Mouse (Mus musculus) embryonic facial prominence, embryonic 13.5 days (tissue): ENCODE data around the gene Hinfp. TPM values are rescaled to one million over a fixed set of nuclear protein-coding genes. Genes with fewer than 3 reads are reported as not detected.

Experiments used
- ATAC-seq: fragments of 200-750 bp; cut with Nextera tagmentation; 2 replicates; pipeline ENCODE4 v1.8.0; 2017; ENCODE audit warnings: low read depth; ENCODE audit not compliant: insufficient number of reproducible peaks, insufficient read depth, low FRiP score, low TSS enrichment
- H3K27ac ChIP-seq: fragments of 300-500 bp; sonication (generic); 2 replicates; pipeline ENCODE4 v1.5.1; 2015; ENCODE audit warnings: moderate library complexity, mild to moderate bottlenecking, inconsistent platforms
- H3K27me3 ChIP-seq: fragments of 300-500 bp; sonication (generic); 2 replicates; pipeline ENCODE4 v1.6.1; 2015; ENCODE audit warnings: mild to moderate bottlenecking, inconsistent platforms
- H3K36me3 ChIP-seq: fragments of 300-500 bp; sonication (generic); 2 replicates; pipeline ENCODE4 v1.6.1; 2015; ENCODE audit warnings: mild to moderate bottlenecking, inconsistent platforms
- H3K4me1 ChIP-seq: fragments of 300-500 bp; sonication (generic); 2 replicates; pipeline ENCODE4 v1.6.1; 2015; ENCODE audit warnings: inconsistent platforms
- H3K4me2 ChIP-seq: fragments of 300-500 bp; sonication (generic); 2 replicates; pipeline ENCODE4 v1.6.1; 2015; ENCODE audit warnings: moderate library complexity, mild to moderate bottlenecking, inconsistent platforms
- H3K4me3 ChIP-seq: fragments of 300-500 bp; sonication (generic); 2 replicates; pipeline ENCODE4 v1.5.1; 2015; ENCODE audit warnings: mild to moderate bottlenecking, inconsistent platforms
- H3K9ac ChIP-seq: fragments of 300-500 bp; sonication (generic); 2 replicates; pipeline ENCODE4 v1.6.1; 2015; ENCODE audit warnings: mild to moderate bottlenecking, inconsistent platforms
- H3K9me3 ChIP-seq: fragments of 300-500 bp; sonication (generic); 2 replicates; pipeline ENCODE4 v1.6.1; 2016; ENCODE audit warnings: inconsistent platforms
- WGBS: fragments of 180-500 bp; shearing (Covaris S2); methylation state at CpG from one replicate; pipeline ENCODE4 v1.1.7; 2015; ENCODE audit warnings: mixed read lengths; 5-methylcytosine and 5-hydroxymethylcytosine counted together
- polyA plus RNA-seq: library from polyadenylated mRNA; unstranded; fragments of >200 nt; fragmentation: Nextera tagmentation; extraction: Ambion mirVana; gene quantifications from 2 replicates; pipeline ENCODE4 v1.2.1, GENCODE M21; 2015

Gene Hinfp
- polyA plus RNA-seq, 1 experiment from 2014 or later: 30.6 TPM

DNA sequence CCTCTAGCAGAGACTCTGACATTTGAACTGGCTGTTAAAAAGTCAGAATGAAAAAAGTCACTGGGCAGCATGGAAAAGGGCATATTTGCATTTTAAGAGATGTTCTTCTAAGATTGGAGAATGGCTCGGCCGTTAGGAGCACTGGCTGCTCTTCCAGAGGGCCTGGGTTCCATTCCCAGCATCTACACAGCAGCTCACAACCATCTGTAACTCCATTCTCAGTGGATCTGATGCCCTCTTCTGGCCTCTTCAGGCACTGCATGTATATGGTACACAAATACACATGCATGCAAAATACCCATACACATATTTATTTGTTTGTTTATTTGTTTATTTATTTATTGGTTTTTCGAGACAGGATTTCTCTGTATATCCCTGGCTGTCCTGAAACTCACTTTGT, 36.4 kb downstream of the Hinfp start:
- WGBS: 79% methylated on average over 3 of the region's 3 CpGs
- H3K27ac ChIP-seq: no peak overlapping the region
- no peak overlapping the region for H3K4me3 ChIP-seq
- H3K9ac ChIP-seq: no peak overlapping the region
- H3K4me2 ChIP-seq: no peak overlapping the region
- no peaks in the 10 kb centered on the region for H3K36me3 ChIP-seq
- 0 out of 2 replicates have a peak, but pooled peaks cover 3% of the 10 kb centered on the region for H3K27me3 ChIP-seq
- no peak for ATAC-seq
- H3K4me1 ChIP-seq: peaks cover 15% of the 10 kb centered on the region
- H3K9me3 ChIP-seq: no peaks in the 10 kb centered on the region

DNA sequence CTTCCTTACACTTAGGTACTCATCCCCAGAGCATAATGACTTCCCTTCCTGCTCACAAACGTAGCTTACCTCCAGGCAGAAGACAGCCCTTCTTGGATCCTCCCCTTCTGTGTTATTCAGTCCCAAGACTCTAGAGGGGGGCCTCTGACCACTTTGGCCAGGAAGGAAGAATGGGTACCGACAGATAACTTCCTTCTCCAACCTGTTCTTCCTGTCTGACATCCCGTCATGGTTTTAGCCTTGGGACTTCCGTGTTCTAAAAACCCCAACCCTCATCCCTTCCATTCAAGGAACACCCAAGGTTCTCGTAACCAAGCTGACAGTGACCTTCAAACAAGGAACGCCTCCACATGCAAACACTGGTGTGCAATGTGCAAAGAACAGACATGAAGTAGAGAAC, 37.0 kb downstream of the Hinfp start, which contains the start of gene Nlrx1:
Gene Nlrx1 (minus strand): TSS at position 168 of the 400 bp plus-strand sequence.
- H3K9ac ChIP-seq: peak within 1 kb of the TSS; percentile 93
- H3K36me3 ChIP-seq: peaks cover 5% of the 10 kb centered on the region
- peak within 1 kb of the TSS; percentile 87 for H3K4me2 ChIP-seq
- ATAC-seq: no peak
- no peaks in the 10 kb centered on the region for H3K9me3 ChIP-seq
- H3K4me1 ChIP-seq: peaks cover 15% of the 10 kb centered on the region
- WGBS: 71% methylated on average over 6 of the region's 6 CpGs
- H3K27ac ChIP-seq: peak within 1 kb of the TSS; percentile 84
- H3K4me3 ChIP-seq: peak within 1 kb of the TSS; percentile 56
- 0 out of 2 replicates have a peak, but pooled peaks cover under 1% of the 10 kb centered on the region for H3K27me3 ChIP-seq

DNA sequence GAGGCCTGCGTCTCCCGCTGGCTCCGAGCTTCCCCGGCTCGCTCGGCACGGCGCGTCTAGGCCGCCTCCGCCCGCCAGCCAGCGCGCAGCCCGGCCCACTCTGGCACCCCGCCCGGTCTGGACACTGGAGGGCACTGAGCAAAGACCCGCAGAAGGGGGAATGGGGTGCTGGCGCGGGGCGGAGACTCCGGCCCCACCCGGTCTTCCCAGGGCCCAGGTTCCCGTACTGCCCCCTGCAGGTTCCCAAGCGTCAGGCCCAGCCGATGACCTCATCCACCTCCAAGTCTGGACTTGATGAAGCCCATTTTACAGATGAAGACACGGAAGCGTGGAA, 37.5 kb downstream of the Hinfp start:
- H3K4me3 ChIP-seq: peak overlapping the region; percentile 56
- H3K9me3 ChIP-seq: no peaks in the 10 kb centered on the region
- ATAC-seq: peak; percentile 80
- peak overlapping the region; percentile 93 for H3K9ac ChIP-seq
- H3K27ac ChIP-seq: peak overlapping the region; percentile 84
- peaks cover 7% of the 10 kb centered on the region for H3K36me3 ChIP-seq
- 4% methylated on average over 28 of the region's 28 CpGs for WGBS
- no peaks in the 10 kb centered on the region for H3K27me3 ChIP-seq
- peak overlapping the region; percentile 87 for H3K4me2 ChIP-seq
- peaks cover 15% of the 10 kb centered on the region for H3K4me1 ChIP-seq

DNA sequence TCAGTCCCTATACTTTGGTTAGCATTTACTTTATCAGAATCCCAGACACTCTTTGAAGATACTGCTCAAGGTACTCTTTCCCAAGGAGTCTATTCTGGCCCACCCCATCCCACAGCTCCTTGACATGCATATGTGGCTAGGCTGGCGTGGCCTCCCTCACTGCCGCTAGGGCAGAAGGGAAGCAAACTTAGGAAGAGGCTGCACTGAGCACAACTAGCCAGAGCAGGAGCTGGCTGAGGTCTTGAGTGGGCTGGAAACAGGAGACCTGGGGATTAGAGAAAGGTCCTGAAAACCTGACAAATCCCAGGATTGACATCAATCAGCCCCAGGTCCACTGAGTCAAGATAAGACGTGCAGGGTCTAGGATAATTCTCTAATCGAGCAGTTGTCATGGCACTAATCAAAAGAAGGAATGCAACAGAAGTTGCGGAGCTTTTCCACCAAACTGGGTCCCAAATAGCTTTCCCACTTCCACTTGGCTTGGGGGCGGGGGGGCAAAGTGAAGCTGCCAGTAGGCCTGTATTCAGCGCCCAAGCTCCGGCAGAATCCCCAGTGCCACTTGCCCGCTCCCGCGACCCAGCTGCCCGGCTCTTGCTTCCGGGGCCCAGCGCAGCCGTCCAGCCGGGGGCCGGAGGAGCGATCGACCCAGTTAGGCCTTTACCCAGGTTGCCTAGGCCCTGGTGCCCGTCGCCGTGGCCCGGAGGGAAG, 38.0 kb downstream of the Hinfp start:
- Histone ChIP-seq H3K36me3 (peaks cover 7% of the 10 kb centered on the region), H3K4me3 (peak overlapping the region; percentile 56), H3K9ac (peak overlapping the region; percentile 93), H3K4me2 (peak overlapping the region; percentile 87), H3K4me1 (peaks cover 15% of the 10 kb centered on the region), H3K27ac (peak overlapping the region; percentile 84), H3K9me3 (no peaks in the 10 kb centered on the region), H3K27me3 (no peaks in the 10 kb centered on the region)
- WGBS: 8% methylated on average over 19 of the region's 23 CpGs
- no peak; the same call in 1 of the 2 replicates for ATAC-seq

DNA sequence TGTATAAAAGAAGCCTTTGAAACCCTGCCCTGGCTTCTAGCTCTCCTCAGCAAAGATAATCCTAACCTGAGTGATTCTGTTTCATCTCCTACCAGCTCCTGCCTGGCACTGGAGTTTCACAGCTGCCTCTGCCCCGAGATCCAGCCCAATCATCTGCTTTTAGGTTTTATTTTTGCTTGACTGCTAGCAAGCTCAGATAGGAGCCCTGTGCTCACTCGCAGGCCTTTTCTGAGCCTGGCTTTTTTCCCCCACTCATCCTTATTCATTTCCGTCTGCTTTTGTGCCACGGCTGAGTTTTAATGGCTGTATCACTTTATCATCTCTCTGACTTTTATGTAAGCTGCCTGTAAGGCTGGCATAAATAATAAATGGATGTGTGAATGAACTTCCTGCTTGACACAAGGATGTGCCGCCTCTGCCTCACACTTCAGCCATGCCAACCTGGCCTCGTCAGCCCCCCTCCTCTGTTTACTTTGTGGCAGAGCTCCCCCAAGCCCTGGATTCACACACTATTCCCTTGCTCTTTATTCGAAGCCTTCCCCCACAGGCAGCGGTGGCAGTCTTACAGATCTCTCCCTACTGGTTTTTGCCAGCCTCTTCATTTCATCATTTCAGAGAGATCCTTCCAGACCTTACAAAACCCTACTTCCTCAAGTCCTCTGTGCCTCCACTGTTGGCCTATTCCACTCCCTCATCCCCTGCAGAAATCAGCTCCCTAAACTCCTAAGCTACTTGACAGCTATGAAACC, 38.8 kb downstream of the Hinfp start:
- H3K4me3 ChIP-seq: peak overlapping the region; percentile 56
- peak overlapping the region; percentile 84 for H3K27ac ChIP-seq

DNA sequence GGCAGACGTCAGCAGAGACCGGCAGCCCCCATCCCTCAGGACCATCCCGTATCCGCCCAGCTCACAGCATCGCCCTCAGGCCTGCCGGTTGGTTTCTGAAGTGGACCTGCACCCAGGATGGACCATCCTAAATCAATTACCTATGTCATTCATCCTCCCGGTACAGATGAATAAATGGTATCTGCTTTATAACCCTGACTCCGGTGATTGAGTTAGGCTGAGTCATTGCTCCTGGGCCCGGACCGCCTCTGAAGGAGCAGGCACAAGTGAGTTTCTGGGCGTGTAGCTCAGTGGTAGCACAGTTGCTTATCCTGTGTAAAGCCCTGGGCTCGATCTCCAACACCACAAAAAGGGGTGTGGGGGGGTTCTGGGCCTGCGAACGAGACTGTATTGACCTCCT, 44.1 kb downstream of the Hinfp start:
- Histone ChIP-seq H3K9me3 (no peaks in the 10 kb centered on the region), H3K36me3 (peaks cover 13% of the 10 kb centered on the region), H3K4me1 (no peaks in the 10 kb centered on the region), H3K4me2 (no peak overlapping the region), H3K4me3 (no peak overlapping the region), H3K27ac (no peak overlapping the region), H3K9ac (no peak overlapping the region), H3K27me3 (no peaks in the 10 kb centered on the region)
- 78% methylated on average over 14 of the region's 14 CpGs for WGBS
- no peak for ATAC-seq

More for the DNA sequence above, 38.8 kb downstream of the Hinfp start:
- Histone ChIP-seq H3K4me2 (peak overlapping the region; percentile 87), H3K36me3 (peaks cover 10% of the 10 kb centered on the region), H3K9ac (peak overlapping the region; percentile 93), H3K4me1 (peaks cover 15% of the 10 kb centered on the region), H3K9me3 (no peaks in the 10 kb centered on the region), H3K27me3 (no peaks in the 10 kb centered on the region)
- no peak for ATAC-seq
- WGBS: 70% methylated on average over 8 of the region's 8 CpGs

DNA sequence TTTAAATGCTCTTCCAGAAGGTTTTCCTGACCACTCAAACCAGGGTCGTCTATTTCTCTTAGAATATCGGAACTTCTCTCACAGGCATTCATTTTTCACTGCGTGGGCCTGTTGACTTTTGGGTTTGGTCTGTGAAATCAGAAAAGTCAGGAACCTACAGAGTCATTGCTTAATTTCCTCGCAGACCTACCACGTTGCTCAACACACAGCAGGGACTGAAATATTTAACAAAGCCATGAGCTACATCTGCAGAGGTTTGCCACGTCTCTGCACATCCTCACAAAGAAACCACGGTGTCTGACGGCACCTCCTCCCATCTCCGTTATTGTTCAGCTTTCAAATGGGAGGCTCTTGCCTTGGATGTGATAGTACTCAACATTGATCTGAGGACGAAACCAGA, 46.5 kb downstream of the Hinfp start:
- 85% methylated on average over 10 of the region's 10 CpGs for WGBS
- H3K4me3 ChIP-seq: no peak overlapping the region

DNA sequence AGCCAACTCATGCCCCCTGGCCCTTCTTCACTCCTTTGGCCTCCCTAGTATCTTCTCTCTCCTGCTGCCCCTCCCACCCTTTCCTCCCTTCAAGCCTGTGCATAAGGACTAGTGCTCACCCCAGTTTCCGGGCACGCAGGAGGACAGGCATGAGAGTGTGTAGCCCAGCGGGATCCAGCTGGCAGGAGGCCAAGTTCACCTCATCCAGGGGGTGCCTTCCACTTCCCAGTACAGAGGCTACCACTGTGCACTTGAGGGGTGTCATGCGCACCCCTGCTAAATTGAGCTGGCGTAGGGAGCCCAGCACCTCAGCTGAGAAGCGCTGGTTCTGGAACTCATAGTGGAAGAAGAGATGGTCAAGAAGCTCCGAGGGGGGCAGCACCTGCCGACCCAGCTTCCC, 49.3 kb downstream of the Hinfp start:
- H3K27me3 ChIP-seq: no peaks in the 10 kb centered on the region
- H3K36me3 ChIP-seq: peaks cover 10% of the 10 kb centered on the region; the same call in 1 of the 2 replicates
- H3K9ac ChIP-seq: no peak overlapping the region
- peaks cover 30% of the 10 kb centered on the region for H3K4me1 ChIP-seq
- H3K4me3 ChIP-seq: no peak overlapping the region
- H3K4me2 ChIP-seq: no peak overlapping the region
- H3K27ac ChIP-seq: no peak overlapping the region
- 87% methylated on average over 8 of the region's 8 CpGs for WGBS
- no peaks in the 10 kb centered on the region for H3K9me3 ChIP-seq
- ATAC-seq: no peak

More for the DNA sequence above, 46.5 kb downstream of the Hinfp start:
- no peaks in the 10 kb centered on the region for H3K9me3 ChIP-seq
- no peaks in the 10 kb centered on the region for H3K27me3 ChIP-seq
- peaks cover 19% of the 10 kb centered on the region for H3K4me1 ChIP-seq
- H3K4me2 ChIP-seq: no peak overlapping the region
- H3K9ac ChIP-seq: no peak overlapping the region
- no peak for ATAC-seq
- H3K36me3 ChIP-seq: peaks cover 20% of the 10 kb centered on the region
- H3K27ac ChIP-seq: no peak overlapping the region

DNA sequence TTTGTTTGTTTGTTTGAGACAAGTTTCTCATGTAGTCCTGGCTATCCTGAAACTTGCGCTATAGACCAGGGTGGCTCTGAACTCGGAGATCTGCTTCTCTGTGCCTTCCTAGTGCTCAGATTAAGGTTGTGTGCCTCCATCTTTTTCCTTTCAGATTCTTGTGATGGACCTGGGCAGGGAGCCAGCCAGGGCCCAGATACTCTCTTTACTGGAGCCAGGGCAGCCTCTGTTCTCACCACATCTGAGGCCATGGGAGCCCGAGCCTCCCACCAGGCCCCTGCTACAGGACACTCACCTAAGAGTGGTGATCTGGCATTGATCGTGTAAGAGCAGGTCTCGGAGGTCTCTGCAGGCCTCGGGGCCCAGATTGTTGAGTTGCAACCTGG, 50.3 kb downstream of the Hinfp start:
- Histone ChIP-seq H3K4me1 (peaks cover 30% of the 10 kb centered on the region), H3K27ac (peak overlapping the region; percentile 55; the same call in 1 of the 2 replicates), H3K27me3 (peaks cover 3% of the 10 kb centered on the region; the same call in 1 of the 2 replicates), H3K4me2 (no peak overlapping the region), H3K9me3 (no peaks in the 10 kb centered on the region), H3K4me3 (no peak overlapping the region), H3K9ac (peak overlapping the region; percentile 49; the same call in 1 of the 2 replicates), H3K36me3 (peaks cover 10% of the 10 kb centered on the region; the same call in 1 of the 2 replicates)
- no peak for ATAC-seq
- 54% methylated on average over 6 of the region's 6 CpGs for WGBS

DNA sequence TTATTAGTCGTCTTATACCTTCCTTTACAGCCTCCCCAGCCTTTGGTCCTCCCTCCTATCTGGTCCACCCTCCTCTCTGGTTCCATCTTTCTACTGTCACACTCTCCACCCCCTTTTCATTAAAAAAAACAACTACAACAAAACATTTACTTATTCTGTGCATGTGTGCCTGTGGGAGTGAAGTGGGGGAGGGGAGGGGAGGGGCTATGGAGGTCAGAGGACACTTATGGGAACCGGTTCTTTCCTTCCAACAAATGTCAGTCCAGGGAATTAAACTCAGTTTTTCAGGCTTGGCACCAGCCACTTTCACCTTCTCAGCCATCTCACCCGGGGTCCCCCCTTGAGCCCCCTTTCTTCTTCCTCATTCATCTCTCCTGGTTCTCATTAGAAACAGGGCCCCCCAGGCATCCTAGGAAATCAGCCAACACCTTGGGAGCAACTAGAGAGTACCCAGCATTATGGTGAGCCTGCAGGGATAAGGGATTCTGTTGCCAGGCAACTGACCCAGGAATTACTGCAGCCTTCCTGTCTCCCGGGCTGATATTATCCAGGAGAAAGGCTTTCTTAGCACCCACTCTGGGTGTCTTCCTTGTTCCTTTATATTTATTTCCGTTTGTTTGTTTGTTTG, 50.8 kb downstream of the Hinfp start:
- Histone ChIP-seq H3K27ac (0 out of 2 replicates have a peak overlapping the region, but pooled peaks have one; percentile 55), H3K9ac (0 out of 2 replicates have a peak overlapping the region, but pooled peaks have one; percentile 32), H3K4me3 (no peak overlapping the region), H3K27me3 (peaks cover 6% of the 10 kb centered on the region; the same call in 1 of the 2 replicates), H3K4me1 (peaks cover 30% of the 10 kb centered on the region), H3K9me3 (no peaks in the 10 kb centered on the region), H3K36me3 (peaks cover 10% of the 10 kb centered on the region; the same call in 1 of the 2 replicates), H3K4me2 (no peak overlapping the region)
- no peak for ATAC-seq
- 9% methylated on average over 5 of the region's 5 CpGs for WGBS

DNA sequence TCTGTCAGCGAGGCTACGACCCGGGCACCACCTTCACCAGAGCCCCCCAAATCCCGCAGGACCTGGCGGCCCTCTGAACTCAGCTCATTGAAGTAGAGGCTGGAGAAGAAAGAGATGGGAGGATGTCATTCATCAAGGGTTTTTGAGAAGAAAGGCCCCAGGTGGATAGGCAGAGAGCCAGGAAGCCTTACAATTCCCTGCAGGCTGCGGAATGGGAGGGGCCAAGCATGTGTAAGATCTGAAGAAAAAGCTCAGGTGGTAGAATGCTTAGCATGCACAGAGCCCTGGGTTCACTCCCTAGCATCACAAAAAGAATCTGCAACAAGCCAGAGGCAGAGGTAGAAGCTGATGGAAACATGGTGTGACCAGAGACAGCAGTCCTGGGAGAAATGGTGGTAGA, 52.0 kb downstream of the Hinfp start:
- Histone ChIP-seq H3K36me3 (peaks cover 10% of the 10 kb centered on the region; the same call in 1 of the 2 replicates), H3K9me3 (no peaks in the 10 kb centered on the region), H3K9ac (no peak overlapping the region), H3K27ac (no peak overlapping the region), H3K27me3 (peaks cover 10% of the 10 kb centered on the region), H3K4me2 (no peak overlapping the region), H3K4me1 (peaks cover 30% of the 10 kb centered on the region), H3K4me3 (no peak overlapping the region)
- 63% methylated on average over 6 of the region's 6 CpGs for WGBS
- no peak for ATAC-seq
